Mouse (Mus musculus) stomach, embryonic 14.5 days (tissue): ENCODE data around the gene Acadvl. TPM values are rescaled to one million over a fixed set of nuclear protein-coding genes. Genes with fewer than 3 reads are reported as not detected.

Experiments used
- ATAC-seq: fragments of 200-750 bp; cut with Nextera tagmentation; 2 replicates; pipeline ENCODE4 v1.8.0; 2017; ENCODE audit warnings: low read depth, moderate TSS enrichment; ENCODE audit not compliant: insufficient number of reproducible peaks, insufficient read depth, low FRiP score
- H3K27ac ChIP-seq: fragments of 300-500 bp; sonication (generic); 2 replicates; pipeline ENCODE4 v1.5.1; 2014; ENCODE audit warnings: mild to moderate bottlenecking, low read length, moderate library complexity, mixed read lengths
- H3K27me3 ChIP-seq: fragments of 300-500 bp; sonication (generic); 2 replicates; pipeline ENCODE4 v1.6.1; 2014; ENCODE audit warnings: low read length, control low read depth, mixed read lengths; ENCODE audit not compliant: control insufficient read depth, insufficient read depth
- H3K36me3 ChIP-seq: fragments of 300-500 bp; sonication (generic); 2 replicates; pipeline ENCODE4 v1.6.1; 2014; ENCODE audit warnings: mild to moderate bottlenecking, control low read depth, low read length, moderate library complexity, mixed read lengths; ENCODE audit not compliant: control insufficient read depth, insufficient read depth
- H3K4me1 ChIP-seq: fragments of 300-500 bp; sonication (generic); 2 replicates; pipeline ENCODE4 v1.6.1; 2014; ENCODE audit warnings: low read length, control low read depth, mixed read lengths; ENCODE audit not compliant: control insufficient read depth, insufficient read depth
- H3K4me2 ChIP-seq: fragments of 300-500 bp; sonication (generic); replicated peaks from 2 replicates; pipeline ENCODE4 v1.6.1; 2014; ENCODE audit warnings: low read depth, low read length, control low read depth
- H3K4me3 ChIP-seq: fragments of 300-500 bp; sonication (generic); 2 replicates; pipeline ENCODE4 v1.5.1; 2014; ENCODE audit warnings: low read depth, low read length, control low read depth
- H3K9ac ChIP-seq: fragments of 300-500 bp; sonication (generic); replicated peaks from 2 replicates; pipeline ENCODE4 v1.6.1; 2014; ENCODE audit warnings: low read depth, mild to moderate bottlenecking, control low read depth, low read length, moderate library complexity, mixed read lengths
- H3K9me3 ChIP-seq: fragments of 300-500 bp; sonication (generic); 2 replicates; pipeline ENCODE4 v1.6.1; 2016; ENCODE audit warnings: low read depth, low read length, control low read depth; ENCODE audit not compliant: control insufficient read depth
- WGBS: fragments of 180-500 bp; shearing (Covaris S2); extraction: QIAGEN DNeasy Blood & Tissue Kit; methylation state at CpG from one replicate; pipeline ENCODE4 v1.1.7; 2014; 5-methylcytosine and 5-hydroxymethylcytosine counted together
- microRNA counts: library from miRNA; unstranded; fragments of <30 nt; microRNA quantifications from one replicate; lab custom pipeline; 2016
- microRNA-seq: library from miRNA; unstranded; fragments of <30 nt; microRNA quantifications from one replicate; pipeline ENCODE4, GENCODE M21; 2016
- polyA plus RNA-seq: library from polyadenylated mRNA; unstranded; fragments of >200 nt; fragmentation: Nextera tagmentation; extraction: Ambion mirVana; gene quantifications from 2 replicates; pipeline ENCODE4 v1.2.1, GENCODE M21; 2014

Acadvl gene
- polyA plus RNA-seq, 1 experiment from 2014 or later: 61.3 TPM

DNA sequence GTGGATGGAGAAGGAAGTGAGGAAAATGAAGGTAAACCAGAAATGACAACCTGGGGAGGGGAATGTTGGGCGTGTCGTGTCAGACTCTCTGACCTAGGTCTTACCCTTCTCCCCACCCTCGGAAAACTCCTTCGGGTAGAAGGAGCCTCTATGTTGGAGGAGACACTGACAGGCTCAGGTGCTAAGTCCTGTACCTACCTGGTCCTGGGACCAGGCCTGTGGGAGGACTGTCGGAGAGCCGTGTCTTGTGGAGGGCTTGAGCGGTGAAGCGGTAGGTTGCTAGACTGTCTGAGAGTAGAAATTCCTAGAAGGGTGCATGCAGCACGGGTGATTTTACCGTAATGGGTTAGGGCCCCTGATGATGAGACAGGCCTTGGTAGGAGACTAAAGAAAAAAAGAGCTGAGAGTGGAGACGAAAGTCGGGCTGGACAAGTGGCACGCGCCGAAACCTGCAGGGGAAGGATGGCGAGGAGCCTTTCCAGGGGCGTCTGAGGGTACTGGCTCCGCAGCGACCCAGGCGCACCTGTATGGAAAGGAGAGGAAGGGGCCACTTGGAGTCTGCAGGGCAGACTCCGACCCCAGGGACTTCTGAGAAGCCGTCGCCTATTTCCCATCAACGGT lies 50.5 kb downstream of the Acadvl start, which contains the start of gene Cldn7:
Cldn7 (plus strand) TSS at position 130 of the 621 bp plus-strand sequence.
- Histone ChIP-seq H3K4me1 (0 out of 2 replicates have a peak, but pooled peaks cover 9% of the 10 kb centered on the region), H3K36me3 (peaks cover 16% of the 10 kb centered on the region), H3K9ac (peak within 1 kb of the TSS; percentile 60), H3K27me3 (peaks cover 27% of the 10 kb centered on the region), H3K27ac (peak within 1 kb of the TSS; percentile 87), H3K4me3 (peak within 1 kb of the TSS; percentile 46), H3K4me2 (peak within 1 kb of the TSS; percentile 35), H3K9me3 (no peaks in the 10 kb centered on the region)
- ATAC-seq: no peak
- 9% methylated on average over 24 of the region's 24 CpGs for WGBS

DNA sequence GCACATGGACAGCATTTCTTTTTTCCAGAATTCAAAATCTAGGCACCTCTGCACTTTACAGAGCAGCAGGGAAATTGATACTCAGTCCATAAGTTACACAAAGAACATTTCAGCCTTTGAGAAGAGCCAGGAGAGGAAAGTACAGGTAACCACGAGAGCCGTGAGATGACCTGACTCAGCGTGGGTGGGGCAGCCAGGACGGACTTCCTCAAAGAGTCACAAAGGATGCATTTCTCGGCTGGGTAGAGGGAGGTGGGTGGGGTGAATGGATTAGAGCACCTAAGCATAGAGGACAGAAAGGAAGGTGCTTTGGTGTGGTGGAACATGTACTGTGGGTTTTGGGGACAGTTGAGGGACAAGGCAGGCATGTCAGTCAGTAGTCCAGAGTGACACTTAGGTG lies 53.4 kb downstream of the Acadvl start:
- H3K9me3 ChIP-seq: no peaks in the 10 kb centered on the region
- WGBS: 36% methylated on average over 5 of the region's 5 CpGs
- H3K4me2 ChIP-seq: no peak overlapping the region
- H3K27ac ChIP-seq: no peak overlapping the region
- H3K4me3 ChIP-seq: no peak overlapping the region
- no peak overlapping the region for H3K9ac ChIP-seq
- no peaks in the 10 kb centered on the region for H3K36me3 ChIP-seq
- peaks cover 27% of the 10 kb centered on the region for H3K27me3 ChIP-seq
- H3K4me1 ChIP-seq: 0 out of 2 replicates have a peak, but pooled peaks cover 7% of the 10 kb centered on the region
- no peak for ATAC-seq

DNA sequence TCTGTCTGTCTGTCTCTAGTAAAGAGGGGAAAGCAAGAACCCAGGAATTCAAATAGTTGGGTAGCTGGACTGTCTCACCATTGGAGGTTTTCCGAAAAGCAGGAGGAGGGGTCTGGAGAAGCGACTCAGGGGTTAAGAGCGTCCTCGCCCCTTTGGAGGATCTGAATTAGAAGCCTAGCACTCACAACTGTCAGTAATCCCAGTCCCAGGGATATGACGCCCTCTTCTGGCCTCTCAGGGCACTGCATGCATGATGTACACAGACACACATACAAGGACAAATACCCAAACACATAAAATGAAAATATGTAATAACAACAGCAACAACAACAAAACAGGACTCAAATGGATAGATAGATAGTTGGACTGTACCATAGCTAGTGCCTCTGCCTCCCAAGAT lies 54.6 kb downstream of the Acadvl start:
- H3K27ac ChIP-seq: no peak overlapping the region
- no peaks in the 10 kb centered on the region for H3K36me3 ChIP-seq
- 31% methylated on average over 5 of the region's 5 CpGs for WGBS
- H3K4me3 ChIP-seq: no peak overlapping the region
- no peak overlapping the region for H3K4me2 ChIP-seq
- H3K27me3 ChIP-seq: peaks cover 19% of the 10 kb centered on the region
- no peaks in the 10 kb centered on the region for H3K9me3 ChIP-seq
- no peak for ATAC-seq
- H3K9ac ChIP-seq: no peak overlapping the region
- no peaks in the 10 kb centered on the region for H3K4me1 ChIP-seq

MicroRNA genes within 50 kb of the gene (microRNA counts, 519-probe panel; counts per million panel counts)
- microRNA mmu-miR-324-3p (lab: Ali Mortazavi, UCI) (not detected), microRNA mmu-miR-324-5p (lab: Ali Mortazavi, UCI) (3,138 counts per million, percentile 57 among the panel's probes with 10 or more counts)

Small RNAs within 50 kb of the gene (microRNA-seq; reads per million reads assigned to microRNA genes)
- gene Gm44349 (not detected), gene Mir324 (3,724 reads per million, percentile 86 among the genes with 10 or more reads in this experiment)

Other genes starting within 250 kb of the Acadvl start
- gene Zbtb4, start 249.5 kb downstream of the Acadvl start, polyA plus RNA-seq: 3.9 and 4.0 TPM in 2 replicates
- gene Chrnb1, start 219.5 kb downstream of the Acadvl start, polyA plus RNA-seq: 6.7 and 7.5 TPM in 2 replicates
- 2.1 and 3.6 TPM in 2 replicates for gene Fgf11, start 213.6 kb downstream of the Acadvl start, polyA plus RNA-seq
- gene Tmem102, start 209.8 kb downstream of the Acadvl start, polyA plus RNA-seq: 12.2 and 15.0 TPM in 2 replicates
- not detected in 2 replicates for gene Gm39566, start 200.1 kb downstream of the Acadvl start, polyA plus RNA-seq
- not detected in 2 replicates for gene Spem2, start 196.9 kb downstream of the Acadvl start, polyA plus RNA-seq
- 0.41 TPM in 1 of 2 replicates, not detected in the other for gene Spem1, start 193.2 kb downstream of the Acadvl start, polyA plus RNA-seq
- 10.6 and 11.9 TPM in 2 replicates for gene Nlgn2, start 177.6 kb downstream of the Acadvl start, polyA plus RNA-seq
- 433 and 495 TPM in 2 replicates for gene Tmem256, start 176.9 kb downstream of the Acadvl start, polyA plus RNA-seq
- 102 and 110 TPM in 2 replicates for gene Plscr3, start 169.0 kb downstream of the Acadvl start, polyA plus RNA-seq
- gene Tnk1, start 156.7 kb downstream of the Acadvl start, polyA plus RNA-seq: 11.1 TPM in 2 replicates
- not detected in 2 replicates for gene Tmem95, start 137.4 kb downstream of the Acadvl start, polyA plus RNA-seq
- 5.0 and 5.3 TPM in 2 replicates for gene Kctd11, start 134.0 kb downstream of the Acadvl start, polyA plus RNA-seq
- gene Acap1, start 119.9 kb downstream of the Acadvl start, polyA plus RNA-seq: 3.5 and 4.0 TPM in 2 replicates
- 8.5 and 10.4 TPM in 2 replicates for gene 2810408A11Rik, start 114.4 kb downstream of the Acadvl start, polyA plus RNA-seq
- 12.6 and 12.7 TPM in 2 replicates for gene Neurl4, start 114.3 kb downstream of the Acadvl start, polyA plus RNA-seq
- 71.3 and 80.0 TPM in 2 replicates for gene Gps2, start 101.5 kb downstream of the Acadvl start, polyA plus RNA-seq
- gene Eif5a, start 93.5 kb downstream of the Acadvl start, polyA plus RNA-seq: 1,510 and 1,553 TPM in 2 replicates
- gene Ybx2, start 79.6 kb downstream of the Acadvl start, polyA plus RNA-seq: 6.6 and 8.9 TPM in 2 replicates
- 31.3 and 31.5 TPM in 2 replicates for gene Slc2a4, start 67.2 kb downstream of the Acadvl start, polyA plus RNA-seq
- gene Cldn7, start 50.6 kb downstream of the Acadvl start, polyA plus RNA-seq: 196 and 205 TPM in 2 replicates
- gene Ctdnep1, start 34.3 kb downstream of the Acadvl start, polyA plus RNA-seq: 27.2 and 29.5 TPM in 2 replicates
- 104 and 111 TPM in 2 replicates for gene Elp5, start 32.9 kb downstream of the Acadvl start, polyA plus RNA-seq
- gene Gabarap, start 24.3 kb downstream of the Acadvl start, polyA plus RNA-seq: 496 and 523 TPM in 2 replicates
- gene Phf23, start 19.6 kb downstream of the Acadvl start, polyA plus RNA-seq: 40.2 and 47.9 TPM in 2 replicates
- gene Dvl2, start 14.8 kb downstream of the Acadvl start, polyA plus RNA-seq: 29.0 and 29.9 TPM in 2 replicates
- gene Dlg4, start 1.5 kb upstream of the Acadvl start, polyA plus RNA-seq: 12.4 and 13.8 TPM in 2 replicates
- not detected in 2 replicates for gene Asgr1, start 38.7 kb upstream of the Acadvl start, polyA plus RNA-seq
- 0.54 TPM in 1 of 2 replicates, not detected in the other for gene Asgr2, start 77.2 kb upstream of the Acadvl start, polyA plus RNA-seq
- 0.25 and 0.29 TPM in 2 replicates for gene Mgl2, start 114.9 kb upstream of the Acadvl start, polyA plus RNA-seq
- gene Clec10a, start 140.8 kb upstream of the Acadvl start, polyA plus RNA-seq: 0.98 and 1.0 TPM in 2 replicates
- 0.69 and 1.5 TPM in 2 replicates for gene Slc16a11, start 197.3 kb upstream of the Acadvl start, polyA plus RNA-seq
- gene Slc16a13, start 205.7 kb upstream of the Acadvl start, polyA plus RNA-seq: 5.6 and 8.8 TPM in 2 replicates
- 11.3 and 12.0 TPM in 2 replicates for gene Bcl6b, start 214.4 kb upstream of the Acadvl start, polyA plus RNA-seq
- 164 and 167 TPM in 2 replicates for gene 0610010K14Rik, start 222.5 kb upstream of the Acadvl start, polyA plus RNA-seq
- gene Gm21988, start 224.4 kb upstream of the Acadvl start, polyA plus RNA-seq: 9.2 and 13.3 TPM in 2 replicates
- gene Rnasek, start 224.4 kb upstream of the Acadvl start, polyA plus RNA-seq: 157 and 164 TPM in 2 replicates
- 13.0 and 14.6 TPM in 2 replicates for gene Alox12, start 239.9 kb upstream of the Acadvl start, polyA plus RNA-seq